Mouse (Mus musculus) lung, postnatal 36 days (tissue): ENCODE data around the gene Cdk7.
"Not testable (repeated sequence)": the region's sequence is repeated elsewhere in the genome, so short reads cannot be mapped to it uniquely, and the experiment has no call there.

Source experiments
- DNase-seq: peaks from one replicate; pipeline ENCODE4 v3.0.0; 2022; ENCODE audit warnings: mixed read lengths

Cdk7 gene

GRCm38 (mm10) chr13:100730861-100731176 is at the start of gene Cdk7:
TSS of gene Cdk7 (minus strand) at chr13:100730939.
- peak; percentile 95 for DNase-seq

GRCm38 (mm10) chr13:100777491-100777890 is 46.8 kb upstream of the Cdk7 start:
- no peak for DNase-seq

GRCm38 (mm10) chr13:100776710-100777109 is 46.0 kb upstream of the Cdk7 start:
- no peak for DNase-seq

GRCm38 (mm10) chr13:100776056-100776419 is 45.3 kb upstream of the Cdk7 start:
- no peak for DNase-seq

GRCm38 (mm10) chr13:100775252-100776055 is 44.7 kb upstream of the Cdk7 start, which contains the start of gene Cenph:
TSS of gene Cenph (minus strand) at chr13:100775899.
- peak; percentile 91 for DNase-seq

GRCm38 (mm10) chr13:100774704-100775103 is 44.0 kb upstream of the Cdk7 start:
- DNase-seq = no peak

GRCm38 (mm10) chr13:100755329-100755728 is 24.6 kb upstream of the Cdk7 start:
- peak; percentile 76 for DNase-seq

- no peak for DNase-seq
Measured at GRCm38 (mm10) chr13:100754186-100754585, 23.4 kb upstream of the Cdk7 start.

GRCm38 (mm10) chr13:100753011-100753410 is 22.3 kb upstream of the Cdk7 start:
- no peak for DNase-seq

GRCm38 (mm10) chr13:100752529-100752928 is 21.8 kb upstream of the Cdk7 start:
- DNase-seq = no peak

- DNase-seq = no peak
Measured at GRCm38 (mm10) chr13:100751402-100751801, 20.7 kb upstream of the Cdk7 start.

GRCm38 (mm10) chr13:100750799-100751198 is 20.1 kb upstream of the Cdk7 start:
- no peak for DNase-seq

GRCm38 (mm10) chr13:100748638-100749037 is 17.9 kb upstream of the Cdk7 start:
- peak; percentile 5 for DNase-seq

GRCm38 (mm10) chr13:100746090-100746489 is 15.4 kb upstream of the Cdk7 start:
- no peak for DNase-seq

- DNase-seq = peak; percentile 98
Measured at GRCm38 (mm10) chr13:100744036-100744744, 13.5 kb upstream of the Cdk7 start, which contains the start of gene Mrps36. TSS of gene Mrps36 (minus strand) at chr13:100744659.

GRCm38 (mm10) chr13:100743346-100744035 is 12.8 kb upstream of the Cdk7 start:
- DNase-seq = no peak

GRCm38 (mm10) chr13:100742831-100743230 is 12.1 kb upstream of the Cdk7 start:
- DNase-seq = no peak

GRCm38 (mm10) chr13:100732756-100733155 is 2.0 kb upstream of the Cdk7 start:
- DNase-seq = no peak

- not testable (repeated sequence) for DNase-seq
Measured at GRCm38 (mm10) chr13:100731462-100732046, 815 bp upstream of the Cdk7 start.

- DNase-seq = no peak
Measured at GRCm38 (mm10) chr13:100730153-100730860, 432 bp downstream of the Cdk7 start.

- not testable (repeated sequence) for DNase-seq
Measured at GRCm38 (mm10) chr13:100728530-100728929, 2.2 kb downstream of the Cdk7 start.

GRCm38 (mm10) chr13:100728086-100728485 is 2.7 kb downstream of the Cdk7 start:
- DNase-seq = no peak
